Mouse (Mus musculus): ENCODE data around the gene Lrrc37a. TPM values are rescaled to one million over a fixed set of nuclear protein-coding genes. Genes with fewer than 3 reads are reported as not detected.
A peak's percentile ranks its signal among the peaks of the same experiment; 100 is the strongest.
"Not testable (repeated sequence)": the region's sequence is repeated elsewhere in the genome, so short reads cannot be mapped to it uniquely, and the experiment has no call there.

Gene Lrrc37a
- not detected in 2 replicates for polyA plus RNA-seq (2012; ENCODE audit: insufficient read depth, insufficient read length, missing spikeins)

GRCm38 (mm10) chr11:103504497-103504896 is at the start of gene Lrrc37a:
Gene Lrrc37a, minus strand, starts transcription at chr11:103504597.
- H3K4me3 ChIP-seq (ENCODE audit: insufficient read depth, low read length), result no peak within 1 kb of the TSS
- no peak within 1 kb of the TSS for H3K27ac ChIP-seq (ENCODE audit: insufficient read depth, low read depth, low read length)
- no peaks in the 10 kb centered on the region for H3K4me1 ChIP-seq (ENCODE audit: control insufficient read depth, insufficient read depth, low read length)
- TF ChIP-seq POLR2A (IDR thresholded peaks at IDR 0.05; ENCODE audit: borderline replicate concordance, low read depth, low read length) (no peak), CTCF (IDR thresholded peaks at IDR 0.05; ENCODE audit: low read depth, low read length) (no peak)

- not testable (repeated sequence) for H3K4me1 ChIP-seq (ENCODE audit: control insufficient read depth, insufficient read depth, low read length); H3K4me3 ChIP-seq (ENCODE audit: insufficient read depth, low read length); H3K27ac ChIP-seq (ENCODE audit: insufficient read depth, low read depth, low read length)
These were observed 30.6 kb upstream of the Lrrc37a start for GRCm38 (mm10) chr11:103534973-103535372.

- no peak overlapping the region for H3K27ac ChIP-seq (ENCODE audit: insufficient read depth, low read depth, low read length)
- no peaks in the 10 kb centered on the region for H3K4me1 ChIP-seq (ENCODE audit: control insufficient read depth, insufficient read depth, low read length)
- H3K4me3 ChIP-seq (ENCODE audit: insufficient read depth, low read length), result no peak overlapping the region
- TF ChIP-seq POLR2A (IDR thresholded peaks at IDR 0.05; ENCODE audit: borderline replicate concordance, low read depth, low read length) (no peak), CTCF (IDR thresholded peaks at IDR 0.05; ENCODE audit: low read depth, low read length) (no peak)
These were observed 7.7 kb upstream of the Lrrc37a start for GRCm38 (mm10) chr11:103512111-103512510.

- Histone ChIP-seq H3K4me1 (ENCODE audit: control insufficient read depth, insufficient read depth, low read length) (no peaks in the 10 kb centered on the region), H3K27ac (ENCODE audit: insufficient read depth, low read depth, low read length) (no peak overlapping the region), H3K4me3 (ENCODE audit: insufficient read depth, low read length) (no peak overlapping the region)
- TF ChIP-seq POLR2A (IDR thresholded peaks at IDR 0.05; ENCODE audit: borderline replicate concordance, low read depth, low read length) (no peak), CTCF (IDR thresholded peaks at IDR 0.05; ENCODE audit: low read depth, low read length) (peak; percentile 53; the same call in 1 of the 2 replicates)
These were observed 40.0 kb downstream of the Lrrc37a start for GRCm38 (mm10) chr11:103464443-103464842.

GRCm38 (mm10) chr11:103451105-103451504 is 53.3 kb downstream of the Lrrc37a start:
- not testable (repeated sequence) for H3K27ac ChIP-seq (ENCODE audit: insufficient read depth, low read depth, low read length); H3K4me3 ChIP-seq (ENCODE audit: insufficient read depth, low read length); H3K4me1 ChIP-seq (ENCODE audit: control insufficient read depth, insufficient read depth, low read length)

GRCm38 (mm10) chr11:103449721-103450120 is 54.7 kb downstream of the Lrrc37a start:
- H3K27ac ChIP-seq (ENCODE audit: insufficient read depth, low read depth, low read length); H3K4me1 ChIP-seq (ENCODE audit: control insufficient read depth, insufficient read depth, low read length); H3K4me3 ChIP-seq (ENCODE audit: insufficient read depth, low read length): not testable (repeated sequence)

GRCm38 (mm10) chr11:103443678-103444077 is 60.7 kb downstream of the Lrrc37a start:
- TF ChIP-seq POLR2A (IDR thresholded peaks at IDR 0.05; ENCODE audit: borderline replicate concordance, low read depth, low read length), result no peak
- no peak for TF ChIP-seq CTCF (IDR thresholded peaks at IDR 0.05; ENCODE audit: low read depth, low read length)
- Histone ChIP-seq H3K4me3 (ENCODE audit: insufficient read depth, low read length) (no peak overlapping the region), H3K27ac (ENCODE audit: insufficient read depth, low read depth, low read length) (peak overlapping the region; percentile 87), H3K4me1 (ENCODE audit: control insufficient read depth, insufficient read depth, low read length) (peaks cover 11% of the 10 kb centered on the region)

- H3K4me3 ChIP-seq (ENCODE audit: insufficient read depth, low read length), result no peak overlapping the region
- no peak for TF ChIP-seq POLR2A (IDR thresholded peaks at IDR 0.05; ENCODE audit: borderline replicate concordance, low read depth, low read length)
- no peak for TF ChIP-seq CTCF (IDR thresholded peaks at IDR 0.05; ENCODE audit: low read depth, low read length)
- no peak overlapping the region for H3K27ac ChIP-seq (ENCODE audit: insufficient read depth, low read depth, low read length)
These were observed 68.1 kb downstream of the Lrrc37a start for GRCm38 (mm10) chr11:103436282-103436681.

GRCm38 (mm10) chr11:103425031-103425430 is 79.4 kb downstream of the Lrrc37a start:
- Histone ChIP-seq H3K27ac (ENCODE audit: insufficient read depth, low read depth, low read length) (no peak overlapping the region), H3K4me1 (ENCODE audit: control insufficient read depth, insufficient read depth, low read length) (peaks cover under 1% of the 10 kb centered on the region), H3K4me3 (ENCODE audit: insufficient read depth, low read length) (no peak overlapping the region)
- TF ChIP-seq CTCF (IDR thresholded peaks at IDR 0.05; ENCODE audit: low read depth, low read length) (no peak), POLR2A (IDR thresholded peaks at IDR 0.05; ENCODE audit: borderline replicate concordance, low read depth, low read length) (no peak)

More at GRCm38 (mm10) chr11:103436282-103436681, 68.1 kb downstream of the Lrrc37a start:
- H3K4me1 ChIP-seq (ENCODE audit: control insufficient read depth, insufficient read depth, low read length), result peaks cover 3% of the 10 kb centered on the region

GRCm38 (mm10) chr11:103419667-103420066 is 84.7 kb downstream of the Lrrc37a start:
- H3K4me3 ChIP-seq (ENCODE audit: insufficient read depth, low read length), result no peak overlapping the region
- H3K27ac ChIP-seq (ENCODE audit: insufficient read depth, low read depth, low read length), result no peak overlapping the region
- no peak for TF ChIP-seq POLR2A (IDR thresholded peaks at IDR 0.05; ENCODE audit: borderline replicate concordance, low read depth, low read length)
- H3K4me1 ChIP-seq (ENCODE audit: control insufficient read depth, insufficient read depth, low read length), result peaks cover 10% of the 10 kb centered on the region

- Histone ChIP-seq H3K27ac (ENCODE audit: insufficient read depth, low read depth, low read length) (no peak overlapping the region), H3K4me1 (ENCODE audit: control insufficient read depth, insufficient read depth, low read length) (peaks cover 10% of the 10 kb centered on the region), H3K4me3 (ENCODE audit: insufficient read depth, low read length) (no peak overlapping the region)
- TF ChIP-seq CTCF (IDR thresholded peaks at IDR 0.05; ENCODE audit: low read depth, low read length), result no peak
- no peak for TF ChIP-seq POLR2A (IDR thresholded peaks at IDR 0.05; ENCODE audit: borderline replicate concordance, low read depth, low read length)
These were observed 85.2 kb downstream of the Lrrc37a start for GRCm38 (mm10) chr11:103419226-103419625.
